Mouse (Mus musculus) spleen, adult 2 months (tissue): Measurements from ENCODE around the gene Snx33.

Source experiments
- CTCF ChIP-seq: fragments of 200-500 bp; IDR thresholded peaks from 2 replicates; pipeline ENCODE4 v1.5.1; 2011; ENCODE audit warnings: mild to moderate bottlenecking, inconsistent platforms; ENCODE audit not compliant: insufficient read depth, insufficient read length, insufficient replicate concordance; ENCODE audit errors: extremely low read depth
- POLR2A ChIP-seq: fragments of 200-500 bp; IDR thresholded peaks from 2 replicates; pipeline ENCODE4 v1.6.1; 2011; ENCODE audit warnings: low read depth, low read length, inconsistent platforms

DNA sequence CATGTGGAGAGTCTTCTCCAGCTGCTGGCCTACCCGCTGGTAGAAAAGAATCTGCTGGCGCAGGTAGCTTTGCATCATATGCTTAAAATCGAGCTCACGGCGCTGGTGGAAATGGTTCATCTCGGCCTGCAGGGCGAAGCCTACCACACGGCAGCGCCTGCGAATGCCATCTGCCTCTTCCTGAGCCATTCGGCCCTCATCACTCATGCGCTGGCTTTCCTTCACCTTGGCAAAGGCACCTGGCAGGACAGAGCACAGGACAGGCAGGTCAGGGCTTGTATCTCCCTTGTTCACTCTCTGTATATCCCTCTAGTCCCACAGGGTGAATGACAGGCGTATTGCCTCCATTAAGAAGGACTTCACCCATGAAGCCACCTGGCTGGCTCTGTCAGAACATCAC lies 9.7 kb downstream of the Snx33 start:
- TF ChIP-seq POLR2A, result no peak
- no peak for TF ChIP-seq CTCF
